Mouse (Mus musculus) myocyte (in vitro differentiated cells): ENCODE data around the gene Slc12a8.

ENCODE experiments used
- POLR2A ChIP-seq: IDR thresholded peaks from one replicate; pipeline ENCODE4 v1.6.1; 2011; ENCODE audit warnings: low read depth, mild to moderate bottlenecking, control low read depth, moderate library complexity; ENCODE audit not compliant: insufficient read length
- TCF12 ChIP-seq: IDR thresholded peaks from one replicate; pipeline ENCODE4 v1.6.1; 2011; ENCODE audit warnings: mild to moderate bottlenecking, control low read depth; ENCODE audit not compliant: poor library complexity, insufficient read depth, severe bottlenecking

DNA sequence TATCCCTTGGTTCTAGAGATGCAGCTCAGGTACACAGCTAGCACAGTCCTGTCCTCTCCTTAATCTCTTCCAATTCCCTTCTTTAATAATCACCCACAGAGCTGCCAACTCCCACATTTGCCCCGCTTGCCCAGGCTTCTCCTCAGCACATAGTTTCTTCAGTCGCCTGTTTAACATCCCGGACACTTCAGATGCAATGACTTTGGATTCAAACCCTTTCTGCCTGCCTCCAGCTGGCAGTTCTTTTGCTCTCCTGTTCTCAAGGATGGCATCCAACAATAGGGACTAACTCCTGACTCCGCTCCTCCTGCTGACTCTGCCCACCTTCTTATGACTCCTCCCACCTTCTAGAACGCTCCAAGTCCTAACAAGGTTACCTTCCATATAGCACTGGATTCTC, 75.2 kb downstream of the Slc12a8 start:
- TF ChIP-seq POLR2A, result no peak
- TF ChIP-seq TCF12, result no peak
